9 mouse cellular contexts compared by ENCODE assay signal in genomic region chr14:24822876-24823567, GRCm38 (mm10).
A peak's percentile ranks its signal among the peaks of the same experiment; 100 is the strongest.
DNase-seq lines count a peak whose midpoint lies in the region; ATAC-seq lines count a peak whose summit lies in the region.
"Had no signal": no experiment of that assay in that cellular context is flagged by ENCODE, and none has a peak within 500 bp of the region (broad histone marks: within the 10 kb centered on the region; RNA-seq: fewer than 3 reads in every experiment).

No protein-coding gene starts in this region.

- peaks cover 42% of the 10 kb centered on the region for H3K4me1 ChIP-seq in embryonic facial prominence, embryonic 12.5 days
- H3K4me1 ChIP-seq in heart, embryonic 11.5 days (ENCODE audit: control insufficient read depth, insufficient read depth, low read length) = peaks cover 18% of the 10 kb centered on the region
- H3K4me1 ChIP-seq in neural tube, embryonic 15.5 days = peaks cover 35% of the 10 kb centered on the region
- H3K4me1 ChIP-seq in forebrain, embryonic 16.5 days (replicated peaks; ENCODE audit: control insufficient read depth, insufficient read depth, low read length) = peaks cover 22% of the 10 kb centered on the region

- H3K27ac ChIP-seq in embryonic facial prominence, embryonic 12.5 days = peak overlapping the region; percentile 55
- 0 out of 2 replicates have a peak overlapping the region, but pooled peaks have one; percentile 8 for H3K27ac ChIP-seq in heart, embryonic 11.5 days (ENCODE audit: low read depth, low read length)
- H3K27ac ChIP-seq in neural tube, embryonic 15.5 days (replicated peaks) = peak overlapping the region; percentile 54; the same call in 1 of the 2 replicates
- H3K27ac ChIP-seq in forebrain, embryonic 16.5 days (ENCODE audit: low read length) = no peak overlapping the region
- H3K27ac ChIP-seq: heart, adult 2 months had no signal

- no peak overlapping the region for H3K9ac ChIP-seq in embryonic facial prominence, embryonic 12.5 days
- H3K9ac ChIP-seq in heart, embryonic 11.5 days (ENCODE audit: low read depth, low read length) = no peak overlapping the region
- H3K9ac ChIP-seq in neural tube, embryonic 15.5 days (replicated peaks) = no peak overlapping the region
- H3K9ac ChIP-seq in forebrain, embryonic 16.5 days (replicated peaks; ENCODE audit: low read depth, low read length) = no peak overlapping the region

- no peaks in the 10 kb centered on the region for H3K27me3 ChIP-seq in embryonic facial prominence, embryonic 12.5 days
- no peaks in the 10 kb centered on the region for H3K27me3 ChIP-seq in heart, embryonic 11.5 days (ENCODE audit: control insufficient read depth, insufficient read depth, low read length)
- H3K27me3 ChIP-seq in neural tube, embryonic 15.5 days (replicated peaks) = no peaks in the 10 kb centered on the region
- no peaks in the 10 kb centered on the region for H3K27me3 ChIP-seq in forebrain, embryonic 16.5 days (replicated peaks; ENCODE audit: control insufficient read depth, insufficient read depth, low read length)

- no peak for ATAC-seq in embryonic facial prominence, embryonic 12.5 days (ENCODE audit: insufficient number of reproducible peaks, insufficient read depth, low FRiP score, low TSS enrichment)
- no peak for ATAC-seq in heart, embryonic 11.5 days (replicated peaks; ENCODE audit: insufficient number of reproducible peaks, low FRiP score, low TSS enrichment)
- ATAC-seq in neural tube, embryonic 15.5 days (ENCODE audit: low FRiP score) = no peak
- ATAC-seq in forebrain, embryonic 16.5 days = no peak

- no peaks in the 10 kb centered on the region for H3K9me3 ChIP-seq in embryonic facial prominence, embryonic 12.5 days
- H3K9me3 ChIP-seq in heart, embryonic 11.5 days (replicated peaks; ENCODE audit: control insufficient read depth, low read length) = no peaks in the 10 kb centered on the region
- no peaks in the 10 kb centered on the region for H3K9me3 ChIP-seq in neural tube, embryonic 15.5 days (replicated peaks)
- no peaks in the 10 kb centered on the region for H3K9me3 ChIP-seq in forebrain, embryonic 16.5 days (ENCODE audit: control insufficient read depth, low read length)

- WGBS in embryonic facial prominence, embryonic 12.5 days = 37% methylated on average over 13 of the region's 13 CpGs
- 62% methylated on average over 13 of the region's 13 CpGs for WGBS in heart, embryonic 11.5 days (ENCODE audit: insufficient replicate concordance)
- WGBS in neural tube, embryonic 15.5 days = 54% methylated on average over 13 of the region's 13 CpGs
- 89% methylated on average over 13 of the region's 13 CpGs for WGBS in forebrain, embryonic 16.5 days

- H3K4me2 ChIP-seq in embryonic facial prominence, embryonic 12.5 days (replicated peaks) = no peak overlapping the region
- H3K4me2 ChIP-seq in heart, embryonic 11.5 days = no peak overlapping the region
- H3K4me2 ChIP-seq in neural tube, embryonic 15.5 days = no peak overlapping the region
- H3K4me2 ChIP-seq in forebrain, embryonic 16.5 days (ENCODE audit: low read length) = no peak overlapping the region

- no peaks in the 10 kb centered on the region for H3K36me3 ChIP-seq in embryonic facial prominence, embryonic 12.5 days
- no peaks in the 10 kb centered on the region for H3K36me3 ChIP-seq in heart, embryonic 11.5 days (ENCODE audit: control insufficient read depth, insufficient read depth, low read length)
- H3K36me3 ChIP-seq in neural tube, embryonic 15.5 days = no peaks in the 10 kb centered on the region
- no peaks in the 10 kb centered on the region for H3K36me3 ChIP-seq in forebrain, embryonic 16.5 days (ENCODE audit: control insufficient read depth, insufficient read depth)

- no peak overlapping the region for H3K4me3 ChIP-seq in embryonic facial prominence, embryonic 12.5 days
- H3K4me3 ChIP-seq in heart, embryonic 11.5 days (ENCODE audit: low read depth, low read length) = no peak overlapping the region
- no peak overlapping the region for H3K4me3 ChIP-seq in neural tube, embryonic 15.5 days (replicated peaks)
- no peak overlapping the region for H3K4me3 ChIP-seq in forebrain, embryonic 16.5 days (replicated peaks; ENCODE audit: low read length)
- H3K4me3 ChIP-seq: heart, adult 2 months had no signal

- DNase-seq in layer of hippocampus, adult 11-12 months (ENCODE audit: low spot score) = peak; percentile 44
- no peak for DNase-seq in layer of hippocampus, adult 9-10 months (ENCODE audit: low spot score)
- no peak for DNase-seq in cerebellum, adult 9-10 months
- no peak for DNase-seq in retina, embryonic 14.5 days (ENCODE audit: low spot score)
